Mouse (Mus musculus) retina, adult 2 months (tissue): ENCODE measurements around the gene Sept3.

Source experiments
- DNase-seq: peaks from one replicate; pipeline ENCODE4 v3.0.0-alpha.2; 2012; ENCODE audit warnings: low read depth, low spot score

Gene Sept3

GRCm38 (mm10) chr15:82339634-82340254 lies 65.1 kb downstream of the Sept3 start:
- no peak for DNase-seq

DNA sequence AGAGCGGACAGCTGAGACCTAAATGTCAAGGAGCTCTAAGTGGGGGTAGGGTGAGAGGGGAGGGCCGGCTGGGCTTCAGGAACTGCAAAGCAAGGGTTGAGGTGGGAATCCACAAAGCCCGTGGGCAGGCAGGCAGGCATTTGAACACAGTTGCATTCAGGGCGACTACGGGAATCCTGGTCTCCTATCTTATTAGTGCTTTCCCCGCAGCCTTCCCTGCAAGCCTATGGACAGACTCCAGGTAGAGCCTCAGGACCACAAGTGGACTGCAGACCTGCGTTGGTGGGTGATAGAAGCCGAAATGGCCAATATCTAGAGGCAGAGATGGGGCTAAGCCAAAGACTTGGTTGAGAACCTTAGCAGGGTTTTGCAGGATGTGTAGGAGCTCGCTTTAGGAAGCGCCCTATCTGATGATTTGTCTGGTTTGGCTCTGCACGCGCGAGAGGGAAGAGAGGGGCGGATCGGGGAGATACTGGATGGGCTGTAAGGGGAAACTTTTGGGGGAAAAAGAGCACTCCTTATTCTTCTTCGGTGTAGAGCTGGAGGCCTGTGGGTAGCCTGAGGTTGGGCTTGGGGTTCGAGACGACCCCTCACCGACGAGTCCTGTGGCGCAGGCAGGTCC lies 65.8 kb downstream of the Sept3 start:
- DNase-seq = no peak

DNA sequence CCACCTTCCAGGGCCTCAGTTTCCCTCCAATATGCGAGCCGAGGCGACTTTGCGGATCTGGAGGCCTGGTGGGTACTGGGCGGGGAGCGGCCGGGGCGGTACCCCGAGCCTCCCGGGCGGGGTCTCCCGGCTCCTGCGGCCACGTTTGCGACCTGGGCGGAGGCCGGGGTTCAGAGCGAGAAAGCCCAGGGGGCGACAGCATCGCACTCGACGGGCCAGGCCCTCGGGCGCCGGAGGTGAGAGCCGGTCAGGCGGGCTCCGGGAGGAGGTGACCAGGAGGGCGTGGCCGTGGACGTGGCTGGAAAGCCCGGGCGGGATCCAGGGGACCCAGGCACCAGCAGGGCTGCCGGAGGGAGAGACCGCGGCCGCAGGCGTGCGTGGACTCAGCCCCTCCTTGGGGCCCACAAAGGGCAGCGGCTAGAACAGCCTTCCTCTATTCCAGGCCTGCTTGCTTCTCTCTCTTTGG lies 66.4 kb downstream of the Sept3 start:
- no peak for DNase-seq

- DNase-seq = no peak
Measured at GRCm38 (mm10) chr15:82341675-82342542, 67.2 kb downstream of the Sept3 start.

- no peak for DNase-seq
Measured at GRCm38 (mm10) chr15:82342543-82342935, 67.8 kb downstream of the Sept3 start.

DNA sequence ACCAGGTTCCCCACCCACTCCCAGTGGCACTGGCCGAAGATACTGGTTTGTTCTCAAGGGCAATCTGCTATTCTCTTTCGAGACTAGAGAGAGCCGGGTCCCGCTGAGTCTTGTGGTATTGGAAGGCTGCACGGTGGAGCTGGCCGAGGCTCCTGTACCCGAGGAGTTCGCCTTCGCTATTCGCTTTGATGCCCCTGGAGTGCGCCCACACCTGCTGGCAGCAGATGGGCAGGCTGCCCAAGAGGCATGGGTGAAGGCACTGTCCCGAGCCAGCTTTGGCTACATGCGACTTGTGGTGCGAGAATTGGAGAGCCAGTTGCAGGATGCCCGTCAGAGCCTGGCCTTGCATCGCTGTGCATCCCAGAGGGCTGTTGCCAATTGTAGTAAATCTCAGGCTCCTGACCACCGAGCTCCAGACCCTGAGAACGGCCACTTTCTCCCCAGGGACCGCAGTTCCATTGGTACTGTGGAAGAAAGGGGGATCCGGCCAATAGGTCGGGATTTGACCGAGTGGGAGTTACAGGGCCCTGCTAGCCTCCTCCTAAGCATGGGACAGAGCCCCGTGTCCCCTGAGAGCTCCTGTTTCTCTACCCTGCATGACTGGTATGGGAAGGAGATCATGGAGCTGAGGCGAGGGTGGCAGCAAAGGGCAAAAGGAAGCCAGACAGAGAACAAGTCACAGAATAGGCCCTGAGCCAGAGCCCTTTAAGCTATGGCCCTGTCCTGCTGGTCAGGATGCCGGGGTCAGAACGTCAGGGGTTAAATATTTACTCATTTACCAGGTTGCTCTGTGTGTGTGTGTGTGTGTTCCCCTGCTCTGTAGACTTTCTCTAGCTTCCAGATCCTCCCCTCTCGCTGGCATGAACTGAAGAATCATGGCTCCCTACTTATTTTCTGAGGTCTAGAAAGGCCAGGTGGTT lies 68.9 kb downstream of the Sept3 start:
- DNase-seq = no peak
